Mouse (Mus musculus) lung, postnatal 0 days (tissue): ENCODE results near the gene Tmod3. TPM values are rescaled to one million over a fixed set of nuclear protein-coding genes. Genes with fewer than 3 reads are reported as not detected.
A peak's percentile ranks its signal among the peaks of the same experiment; 100 is the strongest.

Experiments used
- ATAC-seq: fragments of 200-750 bp; cut with Nextera tagmentation; 2 replicates; pipeline ENCODE4 v1.8.0; 2017; ENCODE audit warnings: moderate library complexity
- DNase-seq: peaks from one replicate; pipeline ENCODE4 v3.0.0-alpha.2; 2016; ENCODE audit warnings: low spot score
- H3K27ac ChIP-seq: fragments of 300-500 bp; sonication (generic); 2 replicates; pipeline ENCODE4 v1.5.1; 2014; ENCODE audit warnings: antibody characterized with exemption, mild to moderate bottlenecking, low read length, mixed read lengths
- H3K27me3 ChIP-seq: fragments of 300-500 bp; sonication (generic); replicated peaks from 2 replicates; pipeline ENCODE4 v1.6.1; 2014; ENCODE audit warnings: low read length, mixed read lengths; ENCODE audit not compliant: insufficient read depth
- H3K36me3 ChIP-seq: fragments of 300-500 bp; sonication (generic); 2 replicates; pipeline ENCODE4 v1.6.1; 2014; ENCODE audit warnings: low read length, mixed read lengths; ENCODE audit not compliant: insufficient read depth
- H3K4me1 ChIP-seq: fragments of 300-500 bp; sonication (generic); 2 replicates; pipeline ENCODE4 v1.6.1; 2014; ENCODE audit warnings: antibody characterized with exemption, low read depth, low read length, mixed read lengths; ENCODE audit not compliant: insufficient read depth
- H3K4me2 ChIP-seq: fragments of 300-500 bp; sonication (generic); replicated peaks from 2 replicates; pipeline ENCODE4 v1.6.1; 2014; ENCODE audit warnings: low read depth, mild to moderate bottlenecking, low read length, moderate library complexity, mixed read lengths
- H3K4me3 ChIP-seq: fragments of 300-500 bp; sonication (generic); 2 replicates; pipeline ENCODE4 v1.5.1; 2014; ENCODE audit warnings: low read depth, low read length
- H3K9ac ChIP-seq: fragments of 300-500 bp; sonication (generic); replicated peaks from 2 replicates; pipeline ENCODE4 v1.6.1; 2014; ENCODE audit warnings: low read depth, mild to moderate bottlenecking
- H3K9me3 ChIP-seq: fragments of 300-500 bp; sonication (generic); 2 replicates; pipeline ENCODE4 v1.6.1; 2016; ENCODE audit warnings: low read length, mixed read lengths
- CTCF ChIP-seq: IDR thresholded peaks from 2 replicates; pipeline ENCODE4 v1.5.1; 2016; ENCODE audit warnings: antibody characterized with exemption, mild to moderate bottlenecking
- EP300 ChIP-seq: IDR thresholded peaks from 2 replicates; pipeline ENCODE4 v1.6.1; 2016; ENCODE audit warnings: antibody characterized with exemption, mild to moderate bottlenecking, control low read depth
- WGBS: fragments of 180-500 bp; shearing (Covaris S2); extraction: QIAGEN DNeasy Blood & Tissue Kit; methylation state at CpG from one replicate; pipeline ENCODE4 v1.1.7; 2014; 5-methylcytosine and 5-hydroxymethylcytosine counted together
- polyA plus RNA-seq: library from polyadenylated mRNA; unstranded; fragments of >200 nt; fragmentation: Nextera tagmentation; extraction: Ambion mirVana; gene quantifications from 2 replicates; pipeline ENCODE4 v1.2.1, GENCODE M21; 2015

The Tmod3 gene
- polyA plus RNA-seq, 1 experiment from 2014 or later, result 183 TPM

DNA sequence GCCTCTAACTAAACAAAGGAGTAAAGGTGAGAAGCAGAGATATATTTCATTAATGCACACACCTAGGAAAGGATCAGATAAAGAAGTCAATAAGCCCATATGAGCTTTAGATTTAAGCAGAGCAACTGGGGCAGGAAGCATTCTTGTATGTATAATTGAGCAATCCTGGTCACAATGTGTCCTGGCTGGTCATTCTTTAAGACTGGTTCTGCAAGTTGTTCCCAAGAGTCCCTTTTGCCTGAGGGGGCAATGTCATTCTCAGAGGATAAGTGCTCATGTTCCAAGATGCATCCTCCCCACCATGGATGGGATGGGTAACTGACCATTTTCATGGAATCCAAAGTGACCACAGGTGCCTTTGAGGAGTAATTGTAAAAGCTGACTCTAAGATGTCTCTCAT is 896 bp upstream of the Tmod3 start:
- H3K27me3 ChIP-seq, result no peaks in the 10 kb centered on the region
- H3K27ac ChIP-seq, result peak overlapping the region; percentile 62
- no peaks in the 10 kb centered on the region for H3K9me3 ChIP-seq
- DNase-seq, result peak; percentile 78
- H3K4me3 ChIP-seq, result no peak overlapping the region
- H3K36me3 ChIP-seq, result no peaks in the 10 kb centered on the region
- H3K4me2 ChIP-seq, result no peak overlapping the region
- H3K9ac ChIP-seq, result no peak overlapping the region
- ATAC-seq, result no peak
- H3K4me1 ChIP-seq, result peaks cover 13% of the 10 kb centered on the region; the same call in 1 of the 2 replicates
- TF ChIP-seq CTCF (no peak), EP300 (peak; percentile 55)

- Histone ChIP-seq H3K4me1 (peaks cover 13% of the 10 kb centered on the region; the same call in 1 of the 2 replicates), H3K9ac (peak overlapping the region; percentile 92), H3K27ac (peak overlapping the region; percentile 97), H3K36me3 (no peaks in the 10 kb centered on the region), H3K9me3 (no peaks in the 10 kb centered on the region), H3K4me2 (peak overlapping the region; percentile 66), H3K4me3 (peak overlapping the region; percentile 93), H3K27me3 (no peaks in the 10 kb centered on the region)
- WGBS, result under 1% methylated on average over 39 of the region's 47 CpGs
- TF ChIP-seq EP300 (no peak), CTCF (0 out of 2 replicates have a peak, but pooled peaks have one; percentile 14)
- peak; percentile 72 for DNase-seq
- peak; percentile 84 for ATAC-seq
Measured at GRCm38 (mm10) chr9:75558812-75559511, 495 bp downstream of the Tmod3 start.

DNA sequence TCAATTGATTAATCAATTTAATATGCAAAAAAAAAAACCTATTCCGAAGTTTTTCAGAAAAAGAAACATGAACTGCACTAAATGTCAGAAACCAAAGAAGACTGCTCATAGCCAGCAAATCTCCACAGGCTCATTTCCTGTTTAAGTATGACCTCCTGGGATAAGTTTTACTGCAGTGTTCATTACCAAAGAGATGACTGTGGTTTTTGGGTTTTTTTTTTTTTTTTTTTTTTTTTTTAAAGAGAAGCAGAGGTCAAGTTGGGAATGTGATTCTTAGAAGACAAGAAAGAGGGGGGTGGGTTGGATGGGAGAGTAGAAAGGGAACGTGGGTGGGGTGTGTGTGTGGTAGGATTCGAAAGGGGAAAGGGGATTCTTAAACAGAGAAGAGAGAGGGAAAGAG is 1.1 kb downstream of the Tmod3 start:
- Histone ChIP-seq H3K27me3 (no peaks in the 10 kb centered on the region), H3K4me2 (peak overlapping the region; percentile 66), H3K4me1 (peaks cover 16% of the 10 kb centered on the region; the same call in 1 of the 2 replicates), H3K27ac (peak overlapping the region; percentile 97), H3K9me3 (no peaks in the 10 kb centered on the region), H3K36me3 (no peaks in the 10 kb centered on the region), H3K9ac (peak overlapping the region; percentile 92), H3K4me3 (peak overlapping the region; percentile 93)
- peak; percentile 26 for DNase-seq
- 8% methylated on average over 3 of the region's 3 CpGs for WGBS
- ATAC-seq, result no peak
- TF ChIP-seq EP300 (peak; percentile 52), CTCF (no peak)

DNA sequence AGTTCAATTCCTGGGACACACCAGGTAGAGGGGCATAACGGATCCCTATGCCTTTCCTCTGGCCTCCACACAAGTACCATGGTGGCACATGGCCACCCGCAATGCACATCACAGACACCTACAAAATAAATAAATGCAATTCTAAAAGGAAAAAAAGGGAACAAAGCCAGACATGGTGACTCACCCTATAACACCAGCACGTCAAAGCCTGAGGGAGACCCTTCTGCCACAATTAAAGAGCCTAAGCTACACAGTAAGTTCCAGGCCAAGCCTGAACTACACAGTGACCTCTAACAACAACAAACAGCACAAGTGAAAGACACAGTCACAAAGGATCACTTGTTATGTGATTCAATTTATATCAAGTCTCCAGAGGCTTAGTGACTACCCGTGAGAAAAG is 5.7 kb downstream of the Tmod3 start:
- peak; percentile 67 for ATAC-seq
- peak; percentile 26 for DNase-seq
- Histone ChIP-seq H3K27ac (no peak overlapping the region), H3K36me3 (no peaks in the 10 kb centered on the region), H3K4me1 (peaks cover 25% of the 10 kb centered on the region; the same call in 1 of the 2 replicates), H3K4me3 (no peak overlapping the region), H3K27me3 (no peaks in the 10 kb centered on the region), H3K9me3 (no peaks in the 10 kb centered on the region), H3K9ac (no peak overlapping the region), H3K4me2 (no peak overlapping the region)
- 55% methylated on average over 4 of the region's 4 CpGs for WGBS
- TF ChIP-seq EP300 (no peak), CTCF (no peak)

GRCm38 (mm10) chr9:75551342-75551741 is 8.1 kb downstream of the Tmod3 start:
- no peaks in the 10 kb centered on the region for H3K36me3 ChIP-seq
- 42% methylated on average over 5 of the region's 5 CpGs for WGBS
- H3K4me2 ChIP-seq, result no peak overlapping the region
- TF ChIP-seq CTCF (peak; percentile 45), EP300 (no peak)
- no peak for ATAC-seq
- no peak overlapping the region for H3K9ac ChIP-seq
- H3K27ac ChIP-seq, result 0 out of 2 replicates have a peak overlapping the region, but pooled peaks have one; percentile 27
- H3K9me3 ChIP-seq, result no peaks in the 10 kb centered on the region
- H3K27me3 ChIP-seq, result no peaks in the 10 kb centered on the region
- H3K4me1 ChIP-seq, result peaks cover 32% of the 10 kb centered on the region; the same call in 1 of the 2 replicates
- H3K4me3 ChIP-seq, result no peak overlapping the region
- peak; percentile 26 for DNase-seq

GRCm38 (mm10) chr9:75549010-75549409 is 10.4 kb downstream of the Tmod3 start:
- 42% methylated on average over 8 of the region's 8 CpGs for WGBS

More at GRCm38 (mm10) chr9:75549010-75549409, 10.4 kb downstream of the Tmod3 start:
- no peaks in the 10 kb centered on the region for H3K36me3 ChIP-seq
- H3K27ac ChIP-seq, result 0 out of 2 replicates have a peak overlapping the region, but pooled peaks have one; percentile 15
- H3K4me1 ChIP-seq, result peaks cover 32% of the 10 kb centered on the region; the same call in 1 of the 2 replicates
- no peak overlapping the region for H3K4me2 ChIP-seq
- no peak overlapping the region for H3K4me3 ChIP-seq
- H3K9me3 ChIP-seq, result no peaks in the 10 kb centered on the region
- ATAC-seq, result no peak
- TF ChIP-seq CTCF (no peak), EP300 (peak; percentile 59)
- H3K27me3 ChIP-seq, result no peaks in the 10 kb centered on the region
- no peak overlapping the region for H3K9ac ChIP-seq
- peak; percentile 71 for DNase-seq
